Mouse (Mus musculus) cerebellum, adult 11 months (tissue): Measurements from ENCODE around the gene Bend3.
A peak's percentile ranks its signal among the peaks of the same experiment; 100 is the strongest.

ENCODE experiments used
- DNase-seq: peaks from one replicate; pipeline ENCODE4 v3.0.0; 2022

Gene Bend3

DNA sequence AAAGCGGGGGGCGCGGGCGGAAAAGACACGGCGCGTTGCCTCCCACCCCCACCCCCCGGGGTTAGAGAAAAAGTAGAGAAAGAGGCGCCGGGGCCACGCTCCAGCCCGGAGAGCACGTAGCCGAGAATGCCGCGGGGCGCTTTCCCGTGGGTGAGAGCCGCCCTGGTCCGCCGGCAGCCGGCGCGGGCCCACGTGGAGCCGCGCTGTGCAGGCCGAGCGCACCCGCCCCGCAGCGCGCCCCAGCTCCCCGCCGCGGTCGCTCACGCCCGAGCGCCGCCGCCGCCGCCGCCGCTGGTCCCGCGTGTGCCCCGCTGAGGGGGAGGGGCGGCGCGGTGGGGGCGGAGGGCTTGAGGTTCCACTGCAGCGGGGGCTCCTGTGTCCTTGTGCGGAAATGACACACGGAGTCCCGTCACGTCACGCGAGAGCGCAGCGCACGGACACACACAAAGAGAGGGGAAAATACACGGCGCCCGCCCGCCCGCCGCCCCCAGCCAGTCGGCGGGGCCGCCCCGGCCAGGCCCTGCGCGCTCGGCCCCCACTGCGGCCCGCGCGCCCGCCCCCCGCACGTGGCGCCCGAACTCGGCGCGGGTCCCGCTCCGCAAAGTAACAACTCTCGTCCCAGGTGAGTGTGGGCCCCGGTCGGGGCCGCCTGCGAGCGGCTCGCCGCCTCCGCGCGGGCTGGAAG lies at the start of gene Bend3:
TSS of gene Bend3 (plus strand) at position 81 of the 685 bp plus-strand sequence.
- DNase-seq: peak; percentile 44

DNA sequence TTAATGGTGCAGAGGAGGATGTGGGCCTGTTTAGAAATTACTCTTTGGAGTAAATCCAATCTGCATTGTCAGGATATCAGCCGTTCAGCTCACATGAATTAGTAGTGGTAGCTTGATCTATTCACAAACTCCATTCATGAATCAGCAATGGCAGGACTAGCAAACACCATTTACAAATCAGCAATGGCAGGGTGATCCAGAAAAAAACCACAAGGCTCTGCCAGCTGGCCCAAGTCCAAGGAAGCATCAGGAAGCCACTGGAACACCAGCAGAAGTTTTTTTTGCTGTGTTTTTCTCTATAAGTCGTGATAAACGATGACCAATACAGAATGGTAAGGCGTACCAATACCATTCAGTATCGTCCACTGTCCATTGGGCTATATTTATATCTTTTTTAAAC lies 48.0 kb upstream of the Bend3 start:
- DNase-seq: no peak

GRCm38 (mm10) chr10:43434326-43434725 lies 44.3 kb upstream of the Bend3 start:
- no peak for DNase-seq

GRCm38 (mm10) chr10:43435757-43436156 lies 42.9 kb upstream of the Bend3 start:
- no peak for DNase-seq

DNA sequence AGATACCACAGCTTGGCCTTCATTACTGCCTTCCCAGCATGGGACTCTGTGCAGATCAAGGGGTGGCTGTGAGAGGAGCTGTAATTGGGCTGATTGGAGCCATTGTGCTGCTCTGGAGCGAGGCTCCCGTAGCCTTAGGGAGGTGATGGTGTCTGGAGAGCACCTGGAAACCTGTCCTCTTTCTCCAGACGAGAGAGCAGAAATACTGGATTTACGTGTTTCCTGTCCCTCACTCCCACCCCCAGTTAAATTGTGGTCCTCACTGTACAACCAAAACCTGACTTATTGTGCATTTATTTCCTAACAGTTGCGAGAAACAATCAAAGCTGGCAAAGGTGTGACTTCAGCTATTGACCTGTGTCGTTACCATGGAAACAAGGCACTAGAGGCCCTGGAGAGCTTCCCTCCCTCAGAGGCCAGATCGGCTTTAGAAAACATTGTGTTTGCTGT lies 39.1 kb upstream of the Bend3 start:
- no peak for DNase-seq

GRCm38 (mm10) chr10:43440050-43440449 lies 38.6 kb upstream of the Bend3 start:
- no peak for DNase-seq

GRCm38 (mm10) chr10:43440981-43441740 lies 37.5 kb upstream of the Bend3 start:
- DNase-seq: no peak

DNA sequence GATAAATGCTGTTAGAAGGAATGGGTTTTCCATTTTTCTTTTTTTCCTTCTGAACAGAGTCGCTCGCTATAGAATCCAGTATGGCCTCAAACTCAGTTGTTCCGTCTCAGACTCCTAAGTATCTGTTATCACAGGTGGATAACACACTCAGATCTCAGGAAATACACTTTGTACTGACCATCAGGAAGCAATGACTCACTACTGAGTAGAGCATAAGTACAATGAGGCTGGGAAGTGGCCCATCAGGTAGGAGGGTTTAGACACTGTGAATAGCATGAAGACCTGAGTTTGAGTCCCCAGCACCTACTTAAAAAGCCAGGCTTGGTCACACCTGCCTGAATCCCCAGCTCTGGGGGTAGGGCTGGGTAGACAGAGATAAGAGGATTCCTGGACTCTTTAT lies 30.0 kb upstream of the Bend3 start:
- DNase-seq: no peak

DNA sequence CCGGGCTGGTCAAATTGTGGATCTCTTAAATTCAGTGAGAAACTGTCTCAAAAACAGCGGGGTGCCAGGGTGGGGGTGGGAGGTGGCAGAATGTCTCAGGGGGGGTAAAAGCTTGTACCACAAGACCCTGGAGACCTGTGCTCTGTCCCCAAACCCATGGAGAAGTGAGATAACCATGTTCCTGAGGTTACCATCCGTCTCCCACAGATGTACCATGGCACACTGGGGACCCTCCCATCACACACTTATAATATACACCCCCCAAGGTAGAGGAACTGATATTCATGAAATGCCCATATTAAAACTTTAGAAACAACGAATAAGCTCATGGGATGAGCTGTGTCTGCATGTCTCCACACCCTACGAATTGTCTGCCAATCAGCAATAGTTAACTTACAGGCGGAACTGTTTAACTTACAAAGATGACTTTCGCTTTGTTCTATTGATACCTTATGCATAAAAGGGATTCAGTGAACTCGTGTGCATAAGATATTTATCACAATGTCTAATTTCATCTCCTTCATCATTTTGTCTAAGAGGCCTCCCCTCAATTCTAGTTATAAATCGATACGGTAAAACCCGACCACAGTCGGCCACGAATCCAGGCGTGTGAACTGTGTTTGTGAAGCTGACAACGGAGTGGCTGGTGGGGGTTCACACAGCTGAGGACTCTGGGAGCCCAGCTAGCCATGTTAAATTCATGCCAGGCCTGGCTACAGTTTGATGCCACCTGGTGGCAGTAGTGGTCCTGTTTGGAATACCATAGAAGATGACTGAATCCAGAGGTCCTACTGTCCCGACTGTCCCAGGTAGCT lies 26.6 kb upstream of the Bend3 start:
- DNase-seq: peak; percentile 64

DNA sequence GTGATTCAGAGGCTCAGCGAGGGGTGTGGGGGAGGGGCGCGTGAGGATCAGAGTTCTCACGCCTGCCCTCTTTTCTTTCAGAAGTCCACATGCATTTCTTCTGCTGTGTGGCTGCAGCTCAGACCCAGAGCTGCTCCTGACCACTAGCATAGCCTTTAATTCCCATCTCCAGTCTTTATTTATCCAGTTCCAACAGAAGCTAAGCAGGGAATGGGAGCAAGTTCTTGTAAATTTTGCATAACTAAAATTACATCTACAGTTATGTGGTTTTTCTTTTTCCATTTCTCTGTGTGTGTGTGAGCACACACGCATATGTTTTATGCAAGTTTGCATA lies 26.0 kb upstream of the Bend3 start:
- DNase-seq: no peak

GRCm38 (mm10) chr10:43454219-43454618 lies 24.4 kb upstream of the Bend3 start:
- no peak for DNase-seq

GRCm38 (mm10) chr10:43454671-43455070 lies 24.0 kb upstream of the Bend3 start:
- no peak for DNase-seq

GRCm38 (mm10) chr10:43462821-43463220 lies 15.8 kb upstream of the Bend3 start:
- no peak for DNase-seq

DNA sequence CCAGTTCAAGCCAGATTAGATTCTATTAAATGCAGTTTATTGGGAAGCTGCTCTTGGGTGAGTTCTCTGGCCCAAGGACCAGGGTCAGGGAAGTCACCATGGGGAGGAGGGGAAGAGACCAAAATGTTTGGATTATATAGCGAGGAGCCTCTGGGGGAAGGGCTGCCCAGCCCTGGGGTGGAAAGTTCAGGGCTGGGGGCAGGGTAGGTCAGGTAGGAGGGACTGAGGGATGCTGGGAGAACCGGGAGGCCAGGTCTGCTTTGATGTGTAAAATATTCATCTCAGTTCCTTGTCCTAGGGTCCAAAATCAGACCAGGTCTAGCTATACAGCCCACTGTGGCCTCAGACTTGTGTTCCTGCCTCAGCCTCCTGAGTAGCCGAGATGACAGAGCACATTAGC lies 15.4 kb upstream of the Bend3 start:
- no peak for DNase-seq

DNA sequence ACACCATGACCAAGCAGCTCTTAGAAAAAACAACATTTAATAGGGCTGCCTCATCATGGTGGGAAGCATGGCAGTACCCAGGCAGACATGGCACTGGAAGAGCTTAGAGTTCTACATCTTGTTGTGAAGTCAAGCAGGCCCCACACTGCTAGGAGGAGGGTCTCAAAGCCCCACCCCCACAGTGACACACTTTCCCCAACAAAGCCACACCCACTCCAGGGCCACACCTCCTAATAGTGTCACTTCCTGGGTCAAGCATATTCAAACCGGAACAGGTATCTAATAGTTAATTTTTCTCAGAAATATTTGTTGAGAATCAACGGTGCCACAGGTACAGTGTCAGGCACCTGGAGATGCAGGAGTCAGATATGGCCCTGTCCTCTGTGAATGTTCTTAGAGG lies 12.4 kb upstream of the Bend3 start:
- DNase-seq: no peak

GRCm38 (mm10) chr10:43467659-43468058 lies 11.0 kb upstream of the Bend3 start:
- no peak for DNase-seq

GRCm38 (mm10) chr10:43468293-43468692 lies 10.3 kb upstream of the Bend3 start:
- DNase-seq: no peak

DNA sequence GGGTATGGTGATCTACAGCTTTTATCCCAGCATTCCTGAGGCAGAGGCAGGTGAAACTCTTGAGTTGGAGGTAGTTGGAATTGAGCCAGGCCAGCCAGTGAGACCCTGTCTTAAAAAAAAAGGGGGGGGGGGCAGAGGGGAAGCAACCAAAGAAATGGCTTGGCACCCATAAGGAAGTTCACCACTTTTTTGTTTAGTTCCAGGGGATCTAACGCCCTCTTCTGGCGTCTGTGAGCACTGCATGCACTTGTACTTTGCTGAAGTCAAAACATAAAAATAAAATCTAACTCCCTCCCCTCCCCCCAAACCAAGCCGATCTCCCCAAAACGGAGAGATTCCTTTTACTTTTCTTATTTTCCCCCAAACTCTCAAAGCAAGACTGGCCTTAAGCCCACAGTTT lies 3.3 kb upstream of the Bend3 start:
- peak; percentile 13 for DNase-seq

GRCm38 (mm10) chr10:43477459-43477858 lies 1.2 kb upstream of the Bend3 start:
- no peak for DNase-seq

DNA sequence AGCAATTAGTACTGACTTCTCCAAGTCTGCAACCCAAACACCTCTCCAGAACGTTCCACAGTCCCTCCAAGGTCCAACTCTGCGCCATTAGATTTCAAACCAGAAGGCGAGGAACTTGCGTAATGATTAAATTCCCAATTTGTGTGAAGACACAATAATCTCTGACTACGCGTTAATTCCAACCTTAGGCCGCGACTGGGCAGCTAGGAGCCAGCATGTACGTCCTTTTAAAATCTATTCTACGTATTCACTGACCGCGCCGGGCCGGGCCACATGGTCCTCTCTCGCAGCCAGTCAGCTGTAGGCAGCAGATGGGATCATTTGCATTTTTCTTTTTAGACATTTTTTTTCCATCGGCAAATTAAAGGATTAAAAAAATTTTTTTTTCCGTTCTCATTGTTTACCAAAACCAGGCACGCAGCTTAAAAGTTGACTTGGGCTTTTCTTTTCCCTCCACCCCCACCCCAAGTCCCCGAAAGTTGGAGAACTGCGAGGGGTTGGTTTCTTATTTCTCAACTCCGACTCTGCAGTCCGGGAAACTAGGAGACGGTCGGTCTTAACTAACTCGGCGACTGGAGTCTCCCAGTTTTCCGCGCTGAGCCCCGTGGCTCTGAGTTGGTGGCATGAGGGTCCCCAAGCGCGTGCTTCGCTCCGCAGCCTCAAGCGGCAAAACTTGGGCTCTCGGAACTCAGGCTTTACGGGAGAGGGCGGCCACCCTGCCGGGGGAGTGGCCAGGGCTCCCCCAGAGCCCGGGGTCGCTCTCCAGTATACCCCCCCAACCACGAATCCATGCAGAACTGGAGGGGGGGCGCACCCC lies 558 bp upstream of the Bend3 start:
- DNase-seq: peak; percentile 4

DNA sequence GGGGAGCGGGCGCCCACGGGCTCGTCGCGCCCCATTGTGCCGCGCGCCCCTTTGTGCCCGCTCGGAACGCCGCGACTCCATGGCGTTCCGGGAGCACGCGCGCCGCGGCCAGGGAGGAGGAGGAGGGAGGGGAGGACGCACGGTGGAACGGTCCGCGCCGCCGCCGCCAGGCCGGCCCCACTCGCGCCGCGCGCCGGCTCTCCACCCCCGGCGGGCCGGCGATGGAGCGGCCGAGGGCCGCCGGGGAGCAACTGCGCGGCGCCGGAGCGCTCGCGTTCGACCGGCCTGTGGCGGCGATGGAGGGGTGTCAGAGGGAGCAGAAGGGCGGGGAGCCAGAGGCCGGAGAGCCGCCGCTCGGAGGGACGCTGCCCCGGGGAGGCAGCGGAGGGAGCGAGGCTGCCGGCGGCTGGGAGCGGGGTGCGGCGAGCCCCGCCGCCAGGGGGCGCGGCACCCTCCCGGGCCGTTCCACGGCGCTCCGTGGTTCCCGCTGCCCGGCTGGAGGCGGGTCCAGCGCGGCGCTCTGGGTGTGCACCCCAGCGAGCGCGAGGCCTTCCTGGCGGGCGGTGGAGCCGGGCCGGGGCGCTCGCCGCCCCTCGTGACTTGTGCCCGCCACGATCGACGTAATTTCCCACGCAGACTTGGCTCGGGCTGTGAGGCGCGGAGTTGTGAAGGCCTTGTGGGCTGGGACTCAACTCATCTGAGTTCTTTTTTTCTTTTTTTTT lies 966 bp downstream of the Bend3 start:
- DNase-seq: peak; percentile 66

DNA sequence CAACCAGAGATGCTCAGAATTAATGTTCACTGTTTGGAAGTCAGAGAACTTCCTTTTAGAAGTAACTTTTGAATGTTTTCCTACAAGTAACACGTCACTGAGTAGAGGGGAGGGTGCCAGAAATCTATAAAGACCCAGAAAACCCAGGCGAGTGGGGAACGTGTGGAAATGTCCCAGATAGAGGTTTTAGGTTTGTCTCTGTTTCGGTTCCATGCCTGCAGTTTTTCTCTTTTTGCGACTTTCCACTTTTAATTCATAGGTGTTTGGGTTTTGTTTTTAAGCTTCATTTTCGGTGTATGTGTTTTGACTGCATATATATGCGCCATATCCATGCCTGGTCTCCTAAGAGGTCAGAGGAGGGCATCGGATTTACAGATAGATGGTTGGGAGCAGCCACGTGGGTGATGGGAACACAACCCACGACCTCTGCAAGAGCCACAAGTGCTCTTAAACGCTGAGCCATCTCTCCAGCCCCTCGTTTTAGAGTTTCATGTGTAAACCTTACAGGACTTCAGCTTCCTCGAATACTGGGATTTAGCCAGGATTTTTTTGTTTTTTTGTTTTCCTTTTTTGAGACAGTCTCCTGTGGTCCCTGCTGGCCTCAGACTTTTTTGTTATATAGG lies 1.7 kb downstream of the Bend3 start:
- no peak for DNase-seq
